Mouse (Mus musculus) cerebellum, postnatal 36 days (tissue): ENCODE measurements at regions not wholly inside any gene's neighbourhood (a gene's known extent, or its start where the extent isn't known, plus 50 kb on each side); places are given as distances from the start of the nearest gene placed in this dataset.

ENCODE experiments used
- DNase-seq, 2 experiments: peaks; one replicate each; pipeline ENCODE4 v3.0.0; 2021 to 2022; ENCODE audit warnings: mixed read lengths in 2 of 2

GRCm38 (mm10) chr7:113060991-113061390 lies 107.2 kb downstream of the Rassf10 start:
- DNase-seq, result no peak

- DNase-seq, result no peak
These were observed 112.8 kb downstream of the Rassf10 start for GRCm38 (mm10) chr7:113066536-113066935.

- DNase-seq, result no peak
These were observed 114.5 kb downstream of the Rassf10 start for GRCm38 (mm10) chr7:113068296-113068695.

GRCm38 (mm10) chr7:113069336-113069924 lies 115.7 kb downstream of the Rassf10 start:
- peak in 1 of 2 experiments; percentile 22 for DNase-seq

GRCm38 (mm10) chr7:113071418-113071817 lies 117.7 kb downstream of the Rassf10 start:
- no peak for DNase-seq

- no peak for DNase-seq
These were observed 120.0 kb downstream of the Rassf10 start for GRCm38 (mm10) chr7:113073781-113074180.

GRCm38 (mm10) chr7:113075371-113075770 lies 121.6 kb downstream of the Rassf10 start:
- DNase-seq, result no peak

GRCm38 (mm10) chr7:113076243-113076642 lies 122.5 kb downstream of the Rassf10 start:
- peak in 1 of 2 experiments; percentile 41 for DNase-seq

GRCm38 (mm10) chr7:113081120-113081519 lies 126.1 kb upstream of the Arntl start:
- DNase-seq, result no peak

GRCm38 (mm10) chr7:113084930-113085625 lies 122.2 kb upstream of the Arntl start:
- DNase-seq, result no peak

- no peak for DNase-seq
These were observed 121.1 kb upstream of the Arntl start for GRCm38 (mm10) chr7:113086158-113086557.

GRCm38 (mm10) chr7:113087646-113088045 lies 119.6 kb upstream of the Arntl start:
- DNase-seq, result peak; percentile 44 to 51

GRCm38 (mm10) chr7:113089044-113089443 lies 118.2 kb upstream of the Arntl start:
- no peak for DNase-seq

GRCm38 (mm10) chr7:113093931-113094330 lies 113.3 kb upstream of the Arntl start:
- no peak for DNase-seq

- DNase-seq, result no peak
These were observed 112.2 kb upstream of the Arntl start for GRCm38 (mm10) chr7:113095092-113095491.

- no peak for DNase-seq
These were observed 103.0 kb upstream of the Arntl start for GRCm38 (mm10) chr7:113104265-113104664.

- no peak for DNase-seq
These were observed 101.9 kb upstream of the Arntl start for GRCm38 (mm10) chr7:113105359-113105758.

- DNase-seq, result no peak
These were observed 100.5 kb upstream of the Arntl start for GRCm38 (mm10) chr7:113106731-113107130.

- DNase-seq, result no peak
These were observed 99.3 kb upstream of the Arntl start for GRCm38 (mm10) chr7:113107965-113108364.

- no peak for DNase-seq
These were observed 98.7 kb upstream of the Arntl start for GRCm38 (mm10) chr7:113108442-113109000.

GRCm38 (mm10) chr7:113109481-113109880 lies 97.8 kb upstream of the Arntl start:
- DNase-seq, result no peak

- no peak for DNase-seq
These were observed 96.3 kb upstream of the Arntl start for GRCm38 (mm10) chr7:113110867-113111508.

GRCm38 (mm10) chr7:113113266-113113893 lies 93.9 kb upstream of the Arntl start:
- peak; percentile 70 to 72 for DNase-seq
